Mouse (Mus musculus): ENCODE data around the gene Ptprd.

GRCm38 (mm10) chr4:77710231-77710630, 501.5 kb downstream of the Ptprd start:
- TF ChIP-seq CTCF (IDR thresholded peaks at IDR 0.05; ENCODE audit: low read depth) (no peak), EP300 (optimal IDR thresholded peaks at IDR 0.05) (no peak)

All from stomach, postnatal 0 days (tissue).